Mouse (Mus musculus): Measurements from ENCODE around the gene Fam171a2.

GRCm38 (mm10) chr11:102495114-102495513 lies 47.6 kb upstream of the Fam171a2 start:
- TF ChIP-seq CTCF (IDR thresholded peaks at IDR 0.05; ENCODE audit: extremely low read depth, insufficient read length, insufficient replicate concordance, low read depth, low read length) (no peak), POLR2A (IDR thresholded peaks at IDR 0.05; ENCODE audit: low read depth, low read length) (no peak)

Measured in small intestine, adult 2 months (tissue).